Mouse (Mus musculus) hindbrain, postnatal 0 days (tissue): ENCODE measurements around the gene Elmo1. TPM values are rescaled to one million over a fixed set of nuclear protein-coding genes. Genes with fewer than 3 reads are reported as not detected.

Experiments used
- ATAC-seq: fragments of 200-750 bp; cut with Nextera tagmentation; 2 replicates; pipeline ENCODE4 v1.8.0; 2017; ENCODE audit warnings: mild to moderate bottlenecking, moderate TSS enrichment, moderate library complexity
- DNase-seq: peaks from one replicate; pipeline ENCODE4 v3.0.0-alpha.2; 2015; ENCODE audit warnings: low spot score
- H3K27ac ChIP-seq: fragments of 300-500 bp; sonication (generic); 2 replicates; pipeline ENCODE4 v1.5.1; 2014; ENCODE audit warnings: mild to moderate bottlenecking
- H3K27me3 ChIP-seq: fragments of 300-500 bp; sonication (generic); 2 replicates; pipeline ENCODE4 v1.6.1; 2014; ENCODE audit warnings: low read length, mixed read lengths; ENCODE audit not compliant: insufficient read depth
- H3K36me3 ChIP-seq: fragments of 300-500 bp; sonication (generic); 2 replicates; pipeline ENCODE4 v1.6.1; 2014; ENCODE audit warnings: low read length, mixed read lengths; ENCODE audit not compliant: insufficient read depth
- H3K4me1 ChIP-seq: fragments of 300-500 bp; sonication (generic); 2 replicates; pipeline ENCODE4 v1.6.1; 2014; ENCODE audit warnings: antibody characterized with exemption, low read length, mixed read lengths; ENCODE audit not compliant: insufficient read depth
- H3K4me2 ChIP-seq: fragments of 300-500 bp; sonication (generic); 2 replicates; pipeline ENCODE4 v1.6.1; 2014; ENCODE audit warnings: low read depth, mild to moderate bottlenecking, low read length, moderate library complexity, mixed read lengths
- H3K4me3 ChIP-seq: fragments of 300-500 bp; sonication (generic); 2 replicates; pipeline ENCODE4 v1.5.1; 2014; ENCODE audit warnings: low read length
- H3K9ac ChIP-seq: fragments of 300-500 bp; sonication (generic); replicated peaks from 2 replicates; pipeline ENCODE4 v1.6.1; 2014; ENCODE audit warnings: mild to moderate bottlenecking, low read length, moderate library complexity, mixed read lengths
- H3K9me3 ChIP-seq: fragments of 300-500 bp; sonication (generic); 2 replicates; pipeline ENCODE4 v1.6.1; 2016; ENCODE audit warnings: low read length, mixed read lengths
- CTCF ChIP-seq: IDR thresholded peaks from 2 replicates; pipeline ENCODE4 v1.5.1; 2016; ENCODE audit warnings: antibody characterized with exemption, control low read depth, low read depth
- WGBS: fragments of 180-500 bp; shearing (Covaris S2); extraction: QIAGEN DNeasy Blood & Tissue Kit; methylation state at CpG from one replicate; pipeline ENCODE4 v1.1.7; 2014; 5-methylcytosine and 5-hydroxymethylcytosine counted together
- polyA plus RNA-seq: library from polyadenylated mRNA; unstranded; fragments of >200 nt; fragmentation: Nextera tagmentation; extraction: Ambion mirVana; gene quantifications from 2 replicates; pipeline ENCODE4 v1.2.1, GENCODE M21; 2015
- total RNA-seq: library from RNA; depleted of rRNA; stranded (reverse); fragments of >200 nt; gene quantifications from 2 replicates; pipeline ENCODE4 v1.2.3, GENCODE M21; 2014

The Elmo1 gene
- total and polyA plus RNA-seq, 2 experiments from 2014 or later: 35.8 to 37.5 TPM

DNA sequence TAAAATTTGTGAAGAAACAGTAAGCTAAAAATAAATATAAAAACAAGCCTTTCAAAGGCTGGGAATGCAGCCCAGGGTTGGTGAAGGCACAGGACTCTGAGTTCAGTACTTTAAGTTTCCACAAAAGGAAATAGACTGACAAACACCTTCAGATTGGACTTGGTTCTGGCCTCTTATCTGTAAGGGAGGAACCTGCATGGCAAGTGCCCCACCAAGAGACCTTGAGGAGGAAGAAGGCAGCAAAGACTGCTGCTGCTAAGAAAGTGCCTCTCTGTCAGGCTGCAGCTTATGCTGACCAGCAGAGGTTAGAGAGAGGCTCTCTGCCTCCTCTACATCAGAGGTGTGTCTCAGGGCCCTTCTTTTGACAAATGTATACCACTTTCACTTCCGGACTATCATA is 293.5 kb downstream of the Elmo1 start:
- no peaks in the 10 kb centered on the region for H3K27me3 ChIP-seq
- H3K4me1 ChIP-seq: no peaks in the 10 kb centered on the region
- no peak overlapping the region for H3K4me2 ChIP-seq
- no peak overlapping the region for H3K4me3 ChIP-seq
- H3K27ac ChIP-seq: no peak overlapping the region
- DNase-seq (no peak), ATAC-seq (no peak)
- H3K36me3 ChIP-seq: no peaks in the 10 kb centered on the region
- TF ChIP-seq CTCF: no peak
- WGBS: 93% methylated on average over 1 of the region's 1 CpGs
- H3K9me3 ChIP-seq: no peaks in the 10 kb centered on the region
- H3K9ac ChIP-seq: no peak overlapping the region

DNA sequence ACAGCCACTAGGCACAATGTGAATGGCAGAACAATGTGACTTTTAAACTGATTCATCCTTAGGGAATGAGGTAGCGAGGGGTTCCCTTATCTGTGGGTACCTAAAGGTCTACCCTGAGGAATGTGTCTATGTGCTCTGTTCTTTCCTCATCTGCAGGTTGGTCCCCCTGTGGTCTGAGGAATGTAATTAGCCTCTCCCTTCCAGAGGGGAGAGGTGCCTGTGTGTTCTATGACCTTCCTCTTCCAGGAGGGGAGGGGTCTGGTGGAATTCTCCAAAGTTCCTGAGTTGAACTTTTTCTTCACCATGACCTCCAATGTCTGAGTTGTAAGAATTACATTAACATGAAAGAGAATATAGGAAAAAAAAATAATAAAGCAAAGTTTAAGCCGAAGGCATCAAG is 294.4 kb downstream of the Elmo1 start:
- 94% methylated on average over 2 of the region's 2 CpGs for WGBS
- ATAC-seq: no peak
- H3K4me3 ChIP-seq: no peak overlapping the region

DNA sequence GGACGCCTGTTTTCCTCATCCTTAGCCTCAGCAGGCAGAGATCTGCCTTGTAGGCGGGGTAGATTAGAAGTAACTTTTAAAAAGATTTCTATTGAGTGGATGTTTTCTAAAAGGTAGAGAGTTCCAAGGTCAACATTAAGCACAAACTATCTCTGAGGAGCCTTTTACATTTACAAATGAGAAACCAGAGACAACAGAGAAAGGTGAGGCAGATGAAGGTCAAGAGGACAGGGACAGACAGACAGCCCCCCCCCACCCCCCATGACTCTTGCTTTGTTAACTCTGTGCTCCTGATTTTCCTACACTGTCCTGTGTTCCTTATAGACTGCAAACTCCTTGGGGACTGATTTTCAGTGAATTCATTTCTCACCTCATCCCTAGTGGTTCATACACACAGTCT is 295.0 kb downstream of the Elmo1 start:
- no peaks in the 10 kb centered on the region for H3K36me3 ChIP-seq
- no peak overlapping the region for H3K4me2 ChIP-seq
- no peak for TF ChIP-seq CTCF
- H3K9me3 ChIP-seq: no peaks in the 10 kb centered on the region
- H3K4me1 ChIP-seq: no peaks in the 10 kb centered on the region
- ATAC-seq (no peak), DNase-seq (no peak)
- no peaks in the 10 kb centered on the region for H3K27me3 ChIP-seq
- no peak overlapping the region for H3K4me3 ChIP-seq
- 79% methylated on average over 2 of the region's 2 CpGs for WGBS
- H3K27ac ChIP-seq: no peak overlapping the region
- no peak overlapping the region for H3K9ac ChIP-seq

More for the DNA sequence above, 294.4 kb downstream of the Elmo1 start:
- Histone ChIP-seq H3K27ac (no peak overlapping the region), H3K4me2 (no peak overlapping the region), H3K27me3 (no peaks in the 10 kb centered on the region), H3K36me3 (no peaks in the 10 kb centered on the region), H3K4me1 (no peaks in the 10 kb centered on the region), H3K9ac (no peak overlapping the region), H3K9me3 (no peaks in the 10 kb centered on the region)
- DNase-seq: no peak
- TF ChIP-seq CTCF: no peak

DNA sequence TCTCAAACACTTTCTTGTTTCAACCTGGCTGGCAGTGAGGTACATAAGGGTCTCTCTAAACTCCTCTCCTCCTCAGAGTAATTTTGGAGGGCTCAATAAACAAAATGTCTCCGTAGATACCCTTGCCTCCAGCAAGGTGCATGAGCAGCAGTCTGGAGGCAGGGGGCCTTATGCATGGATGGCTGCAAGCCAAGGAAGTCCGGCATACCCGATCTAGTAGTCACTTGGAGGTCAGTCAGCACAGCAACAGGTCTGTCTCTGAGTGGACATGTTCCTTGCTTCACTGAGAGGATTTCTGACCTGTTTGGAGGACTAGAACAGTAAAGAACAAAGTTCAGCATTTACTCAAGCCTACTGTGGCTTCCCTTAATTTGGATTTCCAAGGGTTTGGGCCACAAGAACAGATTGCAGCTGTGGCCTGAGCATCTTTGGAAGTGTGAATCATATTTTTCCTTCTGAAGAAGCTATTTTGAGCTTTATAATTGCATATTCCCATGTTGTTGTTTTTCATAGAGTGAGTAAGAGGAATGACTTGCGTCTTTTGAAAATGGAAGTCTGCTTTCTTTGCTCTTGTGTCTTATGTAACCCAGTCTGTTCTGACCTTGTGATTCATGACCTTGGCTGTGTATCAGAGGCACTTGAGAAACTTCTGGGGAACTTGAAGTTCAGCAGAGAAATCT is 296.2 kb downstream of the Elmo1 start:
- no peaks in the 10 kb centered on the region for H3K9me3 ChIP-seq
- WGBS: 64% methylated on average over 4 of the region's 4 CpGs
- no peak overlapping the region for H3K4me3 ChIP-seq
- no peak overlapping the region for H3K27ac ChIP-seq
- DNase-seq: no peak
- ATAC-seq: no peak
- no peaks in the 10 kb centered on the region for H3K4me1 ChIP-seq
- H3K36me3 ChIP-seq: no peaks in the 10 kb centered on the region
- H3K9ac ChIP-seq: no peak overlapping the region
- no peaks in the 10 kb centered on the region for H3K27me3 ChIP-seq
- no peak overlapping the region for H3K4me2 ChIP-seq
- TF ChIP-seq CTCF: no peak

DNA sequence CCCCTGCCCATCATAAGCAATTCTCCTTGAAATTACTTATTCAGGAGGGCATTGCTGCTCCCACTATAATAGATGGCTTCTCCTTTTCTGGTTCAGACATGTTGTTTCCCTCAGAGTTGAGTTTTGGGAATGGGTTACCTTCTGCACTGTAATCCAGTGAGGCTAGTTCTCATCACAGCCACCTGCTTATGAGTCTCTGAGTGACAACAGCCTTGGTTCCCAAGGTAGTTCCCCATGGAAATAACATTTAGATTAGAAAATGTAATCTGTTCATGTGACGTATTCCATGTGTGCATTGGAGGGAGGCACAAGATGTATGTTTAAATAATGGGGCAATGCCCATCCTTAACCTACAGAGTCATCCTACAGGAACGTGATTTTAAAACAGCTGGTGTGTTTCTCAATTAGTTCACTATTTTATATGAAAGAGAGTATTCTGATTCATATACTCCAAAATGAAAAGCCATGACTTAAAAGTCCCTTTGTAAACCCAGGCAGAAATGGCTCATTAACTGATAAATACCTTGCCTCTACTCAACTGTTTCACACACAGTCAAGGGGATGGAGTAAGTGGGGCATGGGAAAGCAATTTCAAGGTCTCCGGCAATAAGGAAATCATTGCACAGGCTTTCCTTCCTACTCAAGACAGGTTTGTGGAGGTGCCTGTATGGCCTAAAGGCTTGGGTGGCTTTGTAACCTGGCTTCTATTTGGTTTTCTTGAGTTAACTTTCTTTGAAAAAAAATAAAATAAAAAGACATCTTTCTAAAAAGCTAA is 302.6 kb downstream of the Elmo1 start:
- Histone ChIP-seq H3K27ac (no peak overlapping the region), H3K9ac (no peak overlapping the region), H3K4me2 (no peak overlapping the region), H3K27me3 (no peaks in the 10 kb centered on the region), H3K36me3 (no peaks in the 10 kb centered on the region), H3K4me1 (no peaks in the 10 kb centered on the region), H3K4me3 (no peak overlapping the region), H3K9me3 (no peaks in the 10 kb centered on the region)
- ATAC-seq (no peak), DNase-seq (no peak)
- 79% methylated on average over 3 of the region's 3 CpGs for WGBS
- no peak for TF ChIP-seq CTCF

DNA sequence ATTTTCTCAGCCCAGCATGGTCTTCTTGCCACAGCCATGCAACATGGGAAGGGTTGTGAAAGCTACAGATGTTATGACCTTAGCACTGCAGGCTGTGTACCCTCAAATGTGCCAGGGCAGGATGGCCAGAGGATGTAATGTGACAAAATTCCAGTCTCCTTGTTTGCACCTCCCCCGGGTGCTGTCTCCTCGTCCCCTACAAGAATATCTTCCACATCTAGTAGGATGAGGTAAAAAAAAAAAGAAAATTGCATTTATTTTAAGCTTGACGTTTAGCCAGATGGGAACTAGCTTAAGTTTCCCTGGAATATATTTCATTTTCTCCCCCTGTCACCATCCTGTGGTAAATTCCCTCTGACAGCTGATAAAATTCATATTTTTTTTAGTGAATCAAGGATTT is 307.3 kb downstream of the Elmo1 start:
- ATAC-seq (no peak), DNase-seq (no peak)
- no peak for TF ChIP-seq CTCF
- H3K4me2 ChIP-seq: no peak overlapping the region
- H3K9ac ChIP-seq: no peak overlapping the region
- H3K4me3 ChIP-seq: no peak overlapping the region
- H3K27ac ChIP-seq: no peak overlapping the region
- WGBS: 83% methylated on average over 3 of the region's 3 CpGs
- no peaks in the 10 kb centered on the region for H3K4me1 ChIP-seq
- no peaks in the 10 kb centered on the region for H3K27me3 ChIP-seq
- no peaks in the 10 kb centered on the region for H3K9me3 ChIP-seq
- H3K36me3 ChIP-seq: no peaks in the 10 kb centered on the region

DNA sequence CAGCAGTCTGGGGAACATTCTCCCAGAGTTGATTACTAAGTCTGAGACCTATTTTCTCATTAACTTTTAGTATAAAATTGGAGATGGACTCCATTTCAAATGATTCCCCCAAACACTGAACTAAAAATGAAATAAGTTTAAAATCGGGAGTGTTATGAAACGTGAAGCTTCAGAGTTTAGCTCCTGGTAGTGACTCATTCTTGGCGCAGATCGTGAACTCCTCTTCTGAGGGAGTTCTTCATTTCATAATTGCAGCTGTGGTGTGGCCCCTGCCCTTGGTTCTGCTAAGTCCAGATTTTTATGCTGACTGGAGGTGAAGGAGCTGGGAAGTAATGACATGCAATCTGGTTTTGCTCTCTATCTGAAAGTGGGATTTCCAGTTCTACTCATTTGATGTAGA is 307.9 kb downstream of the Elmo1 start:
- ATAC-seq (no peak), DNase-seq (no peak)
- Histone ChIP-seq H3K4me2 (no peak overlapping the region), H3K4me3 (no peak overlapping the region), H3K4me1 (no peaks in the 10 kb centered on the region), H3K9me3 (no peaks in the 10 kb centered on the region), H3K9ac (no peak overlapping the region), H3K36me3 (no peaks in the 10 kb centered on the region), H3K27ac (no peak overlapping the region), H3K27me3 (no peaks in the 10 kb centered on the region)
- TF ChIP-seq CTCF: no peak
- 92% methylated on average over 4 of the region's 4 CpGs for WGBS
